ENCODE assay signal across 19 mouse cellular contexts in genomic region chr14:76858396-76858795, GRCm38 (mm10).
DNase-seq lines count a peak whose midpoint lies in the region; ATAC-seq and TF ChIP-seq lines count a peak whose summit lies in the region.
"Had no signal": no experiment of that assay in that cellular context is flagged by ENCODE, and none has a peak within 500 bp of the region (broad histone marks: within the 10 kb centered on the region; RNA-seq: fewer than 3 reads in every experiment).

No protein-coding gene starts in this region.

- 45% methylated on average over 5 of the region's 5 CpGs for WGBS in embryonic facial prominence, embryonic 10.5 days
- 48% methylated on average over 5 of the region's 5 CpGs for WGBS in limb, embryonic 10.5 days
- WGBS in midbrain, embryonic 15.5 days, result 81% methylated on average over 5 of the region's 5 CpGs
- WGBS in midbrain, embryonic 14.5 days, result 88% methylated on average over 5 of the region's 5 CpGs
- 69% methylated on average over 5 of the region's 5 CpGs for WGBS in liver, postnatal 0 days (ENCODE audit: insufficient replicate concordance)

- H3K9me3 ChIP-seq in ES-Bruce4 (replicated peaks; ENCODE audit: control insufficient read depth, insufficient read depth, low read length, poor library complexity, severe bottlenecking), result no peaks in the 10 kb centered on the region
- H3K9me3 ChIP-seq in embryonic facial prominence, embryonic 10.5 days, result no peaks in the 10 kb centered on the region
- no peaks in the 10 kb centered on the region for H3K9me3 ChIP-seq in limb, embryonic 10.5 days (replicated peaks)
- H3K9me3 ChIP-seq in midbrain, embryonic 15.5 days, result no peaks in the 10 kb centered on the region
- no peaks in the 10 kb centered on the region for H3K9me3 ChIP-seq in midbrain, embryonic 14.5 days (ENCODE audit: control insufficient read depth, low read length)
- no peaks in the 10 kb centered on the region for H3K9me3 ChIP-seq in liver, postnatal 0 days (ENCODE audit: low read length)
- H3K9me3 ChIP-seq: forebrain, embryonic 12.5 days; heart, embryonic 10.5 days; hindbrain, embryonic 10.5 days; liver, embryonic 13.5 days had no signal

- H3K4me2 ChIP-seq in midbrain, embryonic 15.5 days, result no peak overlapping the region
- H3K4me2 ChIP-seq in midbrain, embryonic 14.5 days (ENCODE audit: low read length), result no peak overlapping the region
- no peak overlapping the region for H3K4me2 ChIP-seq in liver, postnatal 0 days (ENCODE audit: low read depth, low read length)
- H3K4me2 ChIP-seq: forebrain, embryonic 12.5 days; liver, embryonic 13.5 days; midbrain, embryonic 11.5 days had no signal

- H3K27ac ChIP-seq in ES-Bruce4 (ENCODE audit: insufficient read depth, low read length), result peak overlapping the region; percentile 37; the same call in 1 of the 2 replicates
- peak overlapping the region; percentile 45; the same call in 1 of the 2 replicates for H3K27ac ChIP-seq in embryonic facial prominence, embryonic 10.5 days (replicated peaks)
- peak overlapping the region; percentile 66; the same call in 1 of the 2 replicates for H3K27ac ChIP-seq in limb, embryonic 10.5 days
- no peak overlapping the region for H3K27ac ChIP-seq in midbrain, embryonic 15.5 days
- H3K27ac ChIP-seq in midbrain, embryonic 14.5 days (replicated peaks; ENCODE audit: low read depth, low read length), result no peak overlapping the region
- no peak overlapping the region for H3K27ac ChIP-seq in liver, postnatal 0 days (ENCODE audit: low read depth)
- H3K27ac ChIP-seq: forebrain, embryonic 12.5 days; heart, embryonic 10.5 days; hindbrain, embryonic 10.5 days; liver, embryonic 13.5 days had no signal

- no peaks in the 10 kb centered on the region for H3K27me3 ChIP-seq in ES-Bruce4 (ENCODE audit: control insufficient read depth, insufficient read depth, low read length, poor library complexity, severe bottlenecking)
- H3K27me3 ChIP-seq in embryonic facial prominence, embryonic 10.5 days (replicated peaks; ENCODE audit: low read depth, poor library complexity, severe bottlenecking), result 0 out of 2 replicates have a peak, but pooled peaks cover 7% of the 10 kb centered on the region
- H3K27me3 ChIP-seq in limb, embryonic 10.5 days (ENCODE audit: low read depth, poor library complexity, severe bottlenecking), result no peaks in the 10 kb centered on the region
- no peaks in the 10 kb centered on the region for H3K27me3 ChIP-seq in midbrain, embryonic 15.5 days (replicated peaks)
- H3K27me3 ChIP-seq in midbrain, embryonic 14.5 days (ENCODE audit: control insufficient read depth, insufficient read depth, low read length), result no peaks in the 10 kb centered on the region
- no peaks in the 10 kb centered on the region for H3K27me3 ChIP-seq in liver, postnatal 0 days (ENCODE audit: insufficient read depth, low read length)
- H3K27me3 ChIP-seq: forebrain, embryonic 12.5 days had no signal

- DNase-seq in heart, adult 11 months, result peak; percentile 95
- no peak for DNase-seq in heart, postnatal 10 days
- peak; percentile 62 for DNase-seq in embryonic facial prominence, embryonic 10.5 days (ENCODE audit: low spot score)
- DNase-seq in limb, embryonic 10.5 days (ENCODE audit: low spot score), result peak; percentile 66
- no peak for DNase-seq in midbrain, embryonic 14.5 days
- no peak for DNase-seq in liver, postnatal 0 days
- DNase-seq: adrenal gland, adult 8-10 months; cerebellum, adult 11-12 months; cerebellum, postnatal 14 days; kidney, adult 18-20 months; kidney, postnatal 4 days; liver, embryonic 13.5 days had no signal

- no peaks in the 10 kb centered on the region for H3K36me3 ChIP-seq in ES-Bruce4 (ENCODE audit: control insufficient read depth, insufficient read depth, low read length, poor library complexity, severe bottlenecking)
- no peaks in the 10 kb centered on the region for H3K36me3 ChIP-seq in embryonic facial prominence, embryonic 10.5 days (replicated peaks)
- H3K36me3 ChIP-seq in limb, embryonic 10.5 days, result no peaks in the 10 kb centered on the region
- no peaks in the 10 kb centered on the region for H3K36me3 ChIP-seq in midbrain, embryonic 15.5 days (replicated peaks)
- no peaks in the 10 kb centered on the region for H3K36me3 ChIP-seq in midbrain, embryonic 14.5 days (ENCODE audit: control insufficient read depth, insufficient read depth, low read length)
- H3K36me3 ChIP-seq in liver, postnatal 0 days (replicated peaks; ENCODE audit: insufficient read depth, low read length), result no peaks in the 10 kb centered on the region
- H3K36me3 ChIP-seq: forebrain, embryonic 12.5 days; heart, embryonic 10.5 days; hindbrain, embryonic 10.5 days; liver, embryonic 13.5 days had no signal

- TF ChIP-seq POLR2A in ES-Bruce4 (IDR thresholded peaks at IDR 0.05; ENCODE audit: insufficient read depth, low read length), result no peak

- H3K4me3 ChIP-seq in ES-Bruce4 (ENCODE audit: low read depth, low read length), result no peak overlapping the region
- H3K4me3 ChIP-seq in embryonic facial prominence, embryonic 10.5 days, result no peak overlapping the region
- H3K4me3 ChIP-seq in limb, embryonic 10.5 days, result no peak overlapping the region
- H3K4me3 ChIP-seq in midbrain, embryonic 15.5 days, result no peak overlapping the region
- no peak overlapping the region for H3K4me3 ChIP-seq in midbrain, embryonic 14.5 days (replicated peaks; ENCODE audit: low read depth, low read length)
- H3K4me3 ChIP-seq in liver, postnatal 0 days (ENCODE audit: low read depth, low read length), result no peak overlapping the region
- H3K4me3 ChIP-seq: forebrain, embryonic 12.5 days; heart, embryonic 10.5 days; hindbrain, embryonic 10.5 days; liver, embryonic 13.5 days had no signal

- intact Hi-C loops in heart, postnatal 10 days (cut with DNase I), result loop anchor here (5.0 kb wide), 1 partner anchor 36 kb away; no protein-coding TSS in a partner anchor

- ATAC-seq in midbrain, embryonic 15.5 days (replicated peaks), result no peak
- no peak for ATAC-seq in midbrain, embryonic 14.5 days (ENCODE audit: low FRiP score, low TSS enrichment)
- no peak for ATAC-seq in liver, postnatal 0 days
- ATAC-seq: activated CD4-positive, CD25-positive, alpha-beta regulatory T cell, adult 4 months had no signal

- H3K4me1 ChIP-seq in ES-Bruce4 (ENCODE audit: control insufficient read depth, insufficient read depth, low read length), result no peaks in the 10 kb centered on the region
- peaks cover 22% of the 10 kb centered on the region for H3K4me1 ChIP-seq in embryonic facial prominence, embryonic 10.5 days
- peaks cover 34% of the 10 kb centered on the region for H3K4me1 ChIP-seq in limb, embryonic 10.5 days
- no peaks in the 10 kb centered on the region for H3K4me1 ChIP-seq in midbrain, embryonic 15.5 days
- no peaks in the 10 kb centered on the region for H3K4me1 ChIP-seq in midbrain, embryonic 14.5 days (ENCODE audit: control insufficient read depth, insufficient read depth, low read length)
- H3K4me1 ChIP-seq in liver, postnatal 0 days (ENCODE audit: insufficient read depth), result peaks cover 8% of the 10 kb centered on the region
- H3K4me1 ChIP-seq: forebrain, embryonic 12.5 days had no signal

- H3K9ac ChIP-seq in ES-Bruce4 (ENCODE audit: low read depth, poor library complexity, severe bottlenecking), result no peak overlapping the region
- no peak overlapping the region for H3K9ac ChIP-seq in midbrain, embryonic 15.5 days
- H3K9ac ChIP-seq in midbrain, embryonic 14.5 days (replicated peaks; ENCODE audit: low read length), result no peak overlapping the region
- no peak overlapping the region for H3K9ac ChIP-seq in liver, postnatal 0 days (replicated peaks)
- H3K9ac ChIP-seq: forebrain, embryonic 12.5 days; liver, embryonic 13.5 days had no signal

- TF ChIP-seq EP300 in ES-Bruce4 (IDR thresholded peaks at IDR 0.05; ENCODE audit: insufficient read depth, low read depth, low read length), result no peak
- TF ChIP-seq EP300 in liver, postnatal 0 days (IDR thresholded peaks at IDR 0.05; ENCODE audit: low read depth), result no peak

- TF ChIP-seq CTCF in ES-Bruce4 (IDR thresholded peaks at IDR 0.05; ENCODE audit: low read depth, low read length), result no peak
- TF ChIP-seq CTCF in liver, postnatal 0 days (IDR thresholded peaks at IDR 0.05; ENCODE audit: low read depth), result no peak

Comparison
In these comparisons a context has a peak if more than half of its experiments do, and no peak if none do; other contexts are left out.
1. DNase-seq: peak in heart, adult 11 months (single experiment), embryonic facial prominence, embryonic 10.5 days (single experiment) and limb, embryonic 10.5 days (single experiment); none in heart, postnatal 10 days (0 of 2), midbrain, embryonic 14.5 days (single experiment) and liver, postnatal 0 days (single experiment).
2. H3K27ac ChIP-seq: peak in ES-Bruce4 (single experiment), embryonic facial prominence, embryonic 10.5 days (single experiment) and limb, embryonic 10.5 days (single experiment); none in midbrain, embryonic 15.5 days (single experiment), midbrain, embryonic 14.5 days (single experiment) and liver, postnatal 0 days (single experiment).